Mouse (Mus musculus): ENCODE data around the gene Ica1l.
"Not testable (repeated sequence)": the region's sequence is repeated elsewhere in the genome, so short reads cannot be mapped to it uniquely, and the experiment has no call there.

Gene Ica1l

GRCm38 (mm10) chr1:60042796-60043469 is at the start of gene Ica1l:
Ica1l (minus strand) TSS chr1:60043184.
- peak; percentile 32 for DNase-seq (ENCODE audit: low spot score)

GRCm38 (mm10) chr1:60076411-60076810 is 33.4 kb upstream of the Ica1l start:
- DNase-seq (ENCODE audit: low spot score), result no peak

- no peak for DNase-seq (ENCODE audit: low spot score)
Measured at GRCm38 (mm10) chr1:60075590-60075989, 32.6 kb upstream of the Ica1l start.

- DNase-seq (ENCODE audit: low spot score), result no peak
Measured at GRCm38 (mm10) chr1:60074935-60075334, 32.0 kb upstream of the Ica1l start.

GRCm38 (mm10) chr1:60070725-60071124 is 27.7 kb upstream of the Ica1l start:
- not testable (repeated sequence) for DNase-seq (ENCODE audit: low spot score)

- DNase-seq (ENCODE audit: low spot score), result no peak
Measured at GRCm38 (mm10) chr1:60056310-60056709, 13.3 kb upstream of the Ica1l start.

- DNase-seq (ENCODE audit: low spot score), result no peak
Measured at GRCm38 (mm10) chr1:60054659-60055058, 11.7 kb upstream of the Ica1l start.

- not testable (repeated sequence) for DNase-seq (ENCODE audit: low spot score)
Measured at GRCm38 (mm10) chr1:60047481-60047880, 4.5 kb upstream of the Ica1l start.

GRCm38 (mm10) chr1:60044595-60044994 is 1.6 kb upstream of the Ica1l start:
- DNase-seq (ENCODE audit: low spot score), result no peak

- DNase-seq (ENCODE audit: low spot score), result no peak
Measured at GRCm38 (mm10) chr1:60042398-60042795, 587 bp downstream of the Ica1l start.

- DNase-seq (ENCODE audit: low spot score), result no peak
Measured at GRCm38 (mm10) chr1:60035044-60035443, 7.9 kb downstream of the Ica1l start.

GRCm38 (mm10) chr1:60017031-60017469 is 25.9 kb downstream of the Ica1l start:
- no peak for DNase-seq (ENCODE audit: low spot score)

- no peak for DNase-seq (ENCODE audit: low spot score)
Measured at GRCm38 (mm10) chr1:60016136-60016611, 26.8 kb downstream of the Ica1l start.

GRCm38 (mm10) chr1:60015511-60015910 is 27.5 kb downstream of the Ica1l start:
- no peak for DNase-seq (ENCODE audit: low spot score)

GRCm38 (mm10) chr1:60013779-60014178 is 29.2 kb downstream of the Ica1l start:
- DNase-seq (ENCODE audit: low spot score), result no peak

GRCm38 (mm10) chr1:60008743-60009142 is 34.2 kb downstream of the Ica1l start:
- no peak for DNase-seq (ENCODE audit: low spot score)

- no peak for DNase-seq (ENCODE audit: low spot score)
Measured at GRCm38 (mm10) chr1:60007337-60007736, 35.6 kb downstream of the Ica1l start.

GRCm38 (mm10) chr1:60000319-60000718 is 42.7 kb downstream of the Ica1l start:
- no peak for DNase-seq (ENCODE audit: low spot score)

GRCm38 (mm10) chr1:59997352-59997751 is 45.6 kb downstream of the Ica1l start:
- DNase-seq (ENCODE audit: low spot score), result no peak

GRCm38 (mm10) chr1:59995646-59996045 is 47.3 kb downstream of the Ica1l start:
- no peak for DNase-seq (ENCODE audit: low spot score)

GRCm38 (mm10) chr1:59987399-59988040 is 55.5 kb downstream of the Ica1l start:
- no peak for DNase-seq (ENCODE audit: low spot score)

- no peak for DNase-seq (ENCODE audit: low spot score)
Measured at GRCm38 (mm10) chr1:59986626-59987025, 56.4 kb downstream of the Ica1l start.

GRCm38 (mm10) chr1:59967291-59967690 is 75.7 kb downstream of the Ica1l start:
- DNase-seq (ENCODE audit: low spot score), result no peak
